Mouse (Mus musculus): ENCODE results near the gene Spata18.

Gene Spata18

GRCm38 (mm10) chr5:73651061-73651854, at the start of gene Spata18:
Gene Spata18 (plus strand): TSS chr5:73651379.
- DNase-seq (ENCODE audit: low spot score) = peak; percentile 5

DNA sequence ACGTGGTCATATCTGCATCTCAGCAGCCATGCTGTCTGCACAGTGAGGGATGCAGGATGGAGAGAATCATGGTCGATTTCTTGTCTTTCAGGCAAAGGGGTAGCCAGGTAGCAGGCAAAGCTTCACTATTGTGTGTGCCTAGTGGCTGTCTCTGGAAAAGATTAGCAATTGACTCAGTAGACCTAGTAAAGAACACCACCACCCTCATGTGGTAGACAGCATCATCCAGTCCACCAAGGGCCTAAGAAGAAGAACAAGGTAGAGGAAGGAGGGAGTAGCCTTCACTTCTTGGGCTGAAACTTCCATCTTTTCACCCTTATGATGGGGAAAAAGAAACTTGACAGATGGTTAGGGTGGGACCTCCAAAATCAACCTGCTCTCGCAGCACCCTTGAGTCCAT, 48.3 kb upstream of the Spata18 start:
- no peak for DNase-seq (ENCODE audit: low spot score)

GRCm38 (mm10) chr5:73604542-73604941, 46.6 kb upstream of the Spata18 start:
- no peak for DNase-seq (ENCODE audit: low spot score)

DNA sequence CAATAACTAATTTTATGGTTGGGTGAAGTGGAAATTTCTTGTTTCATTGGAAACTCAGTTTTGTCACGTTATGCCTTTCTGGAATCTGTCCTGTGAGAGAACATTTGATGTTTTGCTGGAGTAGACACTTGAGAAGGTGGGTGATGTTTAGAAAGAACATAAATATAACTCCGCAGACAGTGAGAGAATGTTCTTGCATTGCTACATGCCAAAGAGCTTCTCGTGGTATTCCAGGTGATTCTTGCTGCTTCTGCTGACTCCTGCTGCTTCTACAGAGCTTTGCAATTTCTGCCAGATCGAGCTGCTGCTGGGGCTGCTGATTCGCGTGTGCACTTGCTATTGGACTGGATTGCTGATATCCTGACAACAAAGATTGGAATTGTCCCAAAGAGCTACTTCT, 46.2 kb upstream of the Spata18 start:
- DNase-seq (ENCODE audit: low spot score) = no peak

- DNase-seq (ENCODE audit: low spot score) = no peak
These were observed 40.1 kb upstream of the Spata18 start for GRCm38 (mm10) chr5:73611071-73611470.

DNA sequence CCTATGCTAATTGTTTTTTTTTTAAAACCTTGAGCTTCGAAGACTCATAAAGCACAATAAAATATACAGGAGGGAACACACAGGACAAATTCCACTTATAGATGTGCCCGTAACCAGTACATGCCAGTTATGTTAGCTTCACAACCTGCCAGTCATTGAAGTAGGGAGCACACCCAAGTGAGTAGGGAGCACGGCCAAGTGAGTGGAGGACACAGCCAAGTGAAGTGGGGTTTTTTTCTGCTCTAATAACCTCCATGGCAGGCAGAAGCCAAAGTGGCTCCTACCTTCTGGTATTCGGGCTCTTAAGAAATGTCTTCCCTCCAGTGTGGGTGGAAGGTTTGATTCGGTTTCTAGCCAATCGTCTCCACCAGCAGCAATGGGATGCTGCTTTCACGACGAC, 37.9 kb upstream of the Spata18 start:
- no peak for DNase-seq (ENCODE audit: low spot score)

DNA sequence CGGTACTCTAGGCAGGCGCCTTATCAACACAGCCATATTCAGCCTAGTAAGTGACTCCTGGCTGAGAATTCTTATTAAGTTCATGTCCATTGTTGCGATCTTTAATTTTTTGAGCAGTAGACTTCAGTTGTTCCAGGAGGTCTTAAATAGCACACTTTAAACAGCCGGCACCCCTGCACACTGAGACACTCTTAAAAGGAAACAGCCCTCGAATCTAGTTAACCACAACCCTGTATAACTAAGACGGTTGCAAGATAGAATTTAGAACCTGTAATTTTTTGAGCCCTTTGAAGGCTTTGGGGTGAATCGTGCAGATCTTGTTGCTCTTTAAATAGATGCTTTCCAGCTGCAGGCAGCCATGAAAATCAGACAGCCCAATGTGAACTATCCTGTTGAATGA, 36.0 kb upstream of the Spata18 start:
- no peak for DNase-seq (ENCODE audit: low spot score)

- no peak for DNase-seq (ENCODE audit: low spot score)
These were observed 32.2 kb upstream of the Spata18 start for GRCm38 (mm10) chr5:73618969-73619368.

- no peak for DNase-seq (ENCODE audit: low spot score)
These were observed 25.7 kb upstream of the Spata18 start for GRCm38 (mm10) chr5:73625505-73625904.

DNA sequence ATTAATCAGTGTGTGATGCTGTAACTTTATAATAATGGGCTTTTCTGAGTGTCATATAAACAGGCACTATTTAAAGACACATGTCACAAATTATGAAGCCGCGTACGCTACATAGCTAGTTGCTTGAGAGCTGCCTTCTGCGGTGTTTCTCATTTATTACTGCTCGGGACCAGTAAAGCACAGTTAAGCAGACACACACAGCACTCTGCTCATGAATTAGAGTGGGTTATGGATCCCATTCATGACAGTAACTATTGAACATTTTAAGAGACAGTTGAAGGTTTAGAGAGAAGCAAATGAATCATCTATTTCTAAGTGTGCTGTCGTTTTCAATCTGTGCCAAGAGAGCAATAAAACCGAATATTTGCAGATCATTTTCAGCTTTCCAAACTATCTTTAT, 24.3 kb upstream of the Spata18 start:
- no peak for DNase-seq (ENCODE audit: low spot score)

DNA sequence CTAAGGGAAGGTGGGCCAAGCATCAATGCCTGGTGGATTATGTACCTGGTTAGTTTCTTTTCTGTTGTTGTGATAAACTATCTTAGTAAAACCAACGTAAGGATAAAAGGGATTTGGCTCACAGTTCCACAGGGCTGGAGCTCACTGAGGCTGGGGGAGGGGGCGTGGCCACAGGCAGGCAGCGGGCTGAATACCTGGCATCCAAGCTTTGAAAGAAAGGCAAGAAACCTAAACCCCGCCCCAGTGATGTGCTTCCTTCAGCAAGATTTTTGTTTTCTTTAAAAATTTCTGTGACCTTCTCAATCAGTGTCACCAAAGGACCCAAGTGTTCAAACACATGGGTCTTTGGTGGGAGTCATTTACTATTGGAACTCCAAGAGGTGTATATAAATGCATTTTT, 23.6 kb upstream of the Spata18 start:
- DNase-seq (ENCODE audit: low spot score) = no peak

DNA sequence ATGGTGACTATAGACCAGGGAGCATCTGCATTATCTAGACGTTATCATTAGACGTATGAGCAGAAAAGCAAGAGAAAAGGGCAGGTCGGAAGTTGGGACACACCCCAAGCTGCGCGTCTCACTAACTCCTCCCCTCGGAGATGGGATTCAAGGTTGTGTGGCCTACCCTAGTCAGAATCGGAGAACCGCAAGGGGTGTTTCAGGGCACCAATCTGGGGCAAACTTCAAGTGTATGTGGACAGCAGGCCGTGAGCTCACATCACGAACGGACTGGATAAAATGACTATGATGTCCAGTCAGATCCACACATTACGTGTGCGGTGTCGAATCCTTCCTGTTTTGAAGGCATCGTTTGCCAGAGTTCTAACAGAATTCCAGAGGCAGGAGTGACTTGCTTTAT, 23.2 kb upstream of the Spata18 start:
- no peak for DNase-seq (ENCODE audit: low spot score)

DNA sequence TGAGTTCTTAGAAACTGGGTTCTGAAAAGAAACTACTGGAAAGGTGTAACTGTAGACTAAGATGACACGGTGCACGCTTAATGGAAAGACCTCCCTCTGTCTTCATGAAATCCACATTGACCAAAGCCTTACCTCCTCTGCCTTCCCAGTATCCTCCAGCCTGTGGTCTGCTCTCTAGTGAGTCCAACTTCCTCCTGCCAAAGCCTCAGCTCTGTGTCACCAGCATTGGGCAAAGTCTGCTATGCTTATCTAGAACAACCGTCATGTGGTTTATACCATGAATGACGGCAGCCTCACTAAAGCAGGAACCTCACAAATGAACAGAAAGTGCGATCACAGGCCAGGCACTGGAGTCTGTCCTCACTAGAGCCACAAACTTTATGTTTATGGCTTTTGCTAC, 21.0 kb upstream of the Spata18 start:
- DNase-seq (ENCODE audit: low spot score) = peak; percentile 51

DNA sequence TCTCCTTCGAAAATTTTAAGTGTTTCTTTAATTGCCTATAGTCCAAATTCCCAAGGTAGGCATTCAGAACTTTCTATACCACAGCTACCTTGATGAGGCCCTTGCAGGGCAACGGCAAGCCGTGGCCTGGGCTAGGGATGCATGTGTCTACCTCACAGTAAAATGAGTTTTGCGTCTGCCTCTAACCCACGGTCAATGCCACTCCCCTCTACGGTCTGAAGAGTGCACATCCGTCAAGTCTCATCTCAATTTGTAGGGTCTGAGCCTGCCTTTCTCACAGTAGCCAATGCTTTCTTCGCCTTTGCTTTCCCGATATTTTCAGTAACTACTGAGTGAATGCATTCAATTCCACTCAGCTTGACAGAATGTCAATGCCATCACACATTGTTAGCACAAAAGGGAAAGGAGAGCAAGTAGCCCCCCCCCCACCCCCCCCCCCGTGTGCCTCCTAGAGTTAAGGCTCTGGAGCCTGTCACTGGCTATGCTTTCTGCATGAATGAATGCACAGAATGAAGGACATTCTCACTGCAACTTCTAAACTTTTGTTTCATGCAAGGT, 20.1 kb upstream of the Spata18 start:
- no peak for DNase-seq (ENCODE audit: low spot score)

- no peak for DNase-seq (ENCODE audit: low spot score)
These were observed 18.9 kb upstream of the Spata18 start, which contains the start of gene Lrrc66 for GRCm38 (mm10) chr5:73632291-73632690. Gene Lrrc66 (minus strand): TSS chr5:73632526.

DNA sequence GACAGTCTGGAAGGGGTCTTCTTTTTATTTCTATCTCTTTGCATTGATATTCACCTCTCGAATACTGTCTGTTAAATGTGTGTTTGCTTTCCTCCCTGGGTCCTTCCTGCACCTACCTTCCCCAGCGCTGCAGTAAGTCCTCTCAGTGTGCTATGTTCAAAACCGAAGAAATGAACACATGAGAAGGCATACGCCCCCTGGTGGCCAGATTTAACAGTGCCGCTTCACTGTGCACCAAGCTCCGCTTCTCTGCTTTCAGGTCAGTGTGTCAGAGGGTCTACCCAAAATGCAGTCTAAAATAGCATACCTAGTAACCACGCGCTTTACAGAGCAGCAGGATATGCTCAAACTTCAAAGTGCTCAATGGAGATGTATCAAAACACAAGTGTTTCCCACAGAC, 18.0 kb upstream of the Spata18 start:
- DNase-seq (ENCODE audit: low spot score) = no peak

- DNase-seq (ENCODE audit: low spot score) = no peak
These were observed 13.7 kb upstream of the Spata18 start for GRCm38 (mm10) chr5:73637337-73638107.

DNA sequence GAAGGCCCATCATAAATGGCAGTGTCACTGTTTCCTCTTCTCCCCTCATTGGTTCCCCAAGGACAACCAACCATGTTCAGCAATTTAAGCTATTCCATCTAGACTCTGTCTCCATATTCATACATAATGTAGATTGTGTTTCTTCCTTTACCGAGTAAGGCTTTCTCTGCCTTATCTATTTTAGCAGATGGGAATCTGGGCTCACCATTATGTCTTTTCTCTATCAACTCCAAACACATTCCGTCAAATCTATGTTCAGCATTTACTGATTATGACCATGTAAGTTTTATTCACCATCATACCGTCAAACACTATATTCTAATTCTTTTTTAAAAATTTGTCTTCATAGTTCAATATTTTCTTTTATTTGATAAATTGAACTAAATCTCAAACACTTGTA, 10.1 kb upstream of the Spata18 start:
- no peak for DNase-seq (ENCODE audit: low spot score)

- no peak for DNase-seq (ENCODE audit: low spot score)
These were observed 9.1 kb upstream of the Spata18 start for GRCm38 (mm10) chr5:73642091-73642490.

DNA sequence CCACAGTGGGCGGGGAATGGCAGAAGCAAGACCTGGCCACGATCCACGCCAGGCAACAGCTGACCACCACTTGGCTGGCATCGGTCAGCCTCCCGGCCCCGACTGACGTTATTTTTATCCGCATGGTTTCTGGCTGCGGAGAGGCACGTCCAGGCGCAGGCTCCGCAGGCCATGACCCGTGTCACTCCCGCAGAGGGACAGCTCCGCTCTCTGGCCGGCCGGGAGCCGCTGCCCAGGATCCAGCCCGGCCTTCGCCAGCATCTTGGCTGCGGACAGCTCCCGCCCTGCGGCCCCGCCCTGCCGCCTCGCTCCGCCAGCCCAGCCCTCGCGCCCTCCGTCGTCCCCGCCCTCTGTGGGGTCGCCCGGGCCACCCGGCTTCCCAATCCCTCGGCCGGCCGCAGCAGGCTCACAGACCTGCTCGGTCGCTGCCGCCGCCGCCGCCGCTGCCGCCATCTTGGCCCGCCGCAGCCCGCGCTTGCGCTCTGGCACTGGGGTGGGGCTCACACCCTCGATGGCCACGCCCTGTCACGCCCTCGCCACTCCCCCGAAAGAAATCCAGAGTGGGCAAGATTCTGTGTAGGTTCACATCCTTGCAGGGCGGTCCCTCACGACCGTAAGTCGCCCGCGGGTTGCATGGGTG, 3.8 kb upstream of the Spata18 start, which contains the start of gene Sgcb:
Sgcb (minus strand) TSS at position 530 of the 640 bp plus-strand sequence.
- peak; percentile 87 for DNase-seq (ENCODE audit: low spot score)

DNA sequence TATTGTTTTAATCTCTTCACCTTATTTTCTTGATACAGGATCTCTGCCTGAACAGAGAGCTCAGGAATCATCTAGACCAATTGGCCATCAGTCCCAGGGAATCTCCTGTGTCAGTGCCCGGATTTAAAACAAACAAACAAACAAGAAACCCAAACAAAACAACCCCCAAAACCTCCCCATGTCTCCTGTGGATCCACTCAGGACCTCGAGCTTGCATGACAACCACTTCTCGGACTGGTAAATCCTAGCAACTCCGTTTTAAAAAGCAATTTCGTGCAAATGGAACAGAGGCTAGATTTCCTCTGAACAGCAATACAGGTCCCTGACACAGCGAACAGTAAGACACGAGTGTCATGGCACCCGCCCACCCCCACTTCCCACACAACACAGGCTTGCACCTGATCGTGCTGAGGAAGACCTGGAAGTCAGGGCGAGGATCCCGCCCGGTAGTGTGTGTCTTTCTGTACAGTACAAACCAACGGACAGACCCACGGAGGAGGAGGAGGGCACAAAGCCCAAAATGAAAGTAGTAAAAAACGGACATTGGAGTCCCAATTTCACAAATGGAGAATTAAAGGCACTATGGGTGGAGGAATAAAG, 714 bp upstream of the Spata18 start:
- DNase-seq (ENCODE audit: low spot score) = no peak

- no peak for DNase-seq (ENCODE audit: low spot score)
These were observed 649 bp downstream of the Spata18 start for GRCm38 (mm10) chr5:73651855-73652201.
